Mouse (Mus musculus) cerebellum, postnatal 25 days (tissue): ENCODE data around the gene B3galnt2.
A peak's percentile ranks its signal among the peaks of the same experiment; 100 is the strongest.
"Not testable (repeated sequence)": the region's sequence is repeated elsewhere in the genome, so short reads cannot be mapped to it uniquely, and the experiment has no call there.

ENCODE experiments used
- DNase-seq, 2 experiments: peaks; one replicate each; pipeline ENCODE4 v3.0.0; 2021; ENCODE audit warnings: mixed read lengths in 2 of 2

B3galnt2 gene

DNA sequence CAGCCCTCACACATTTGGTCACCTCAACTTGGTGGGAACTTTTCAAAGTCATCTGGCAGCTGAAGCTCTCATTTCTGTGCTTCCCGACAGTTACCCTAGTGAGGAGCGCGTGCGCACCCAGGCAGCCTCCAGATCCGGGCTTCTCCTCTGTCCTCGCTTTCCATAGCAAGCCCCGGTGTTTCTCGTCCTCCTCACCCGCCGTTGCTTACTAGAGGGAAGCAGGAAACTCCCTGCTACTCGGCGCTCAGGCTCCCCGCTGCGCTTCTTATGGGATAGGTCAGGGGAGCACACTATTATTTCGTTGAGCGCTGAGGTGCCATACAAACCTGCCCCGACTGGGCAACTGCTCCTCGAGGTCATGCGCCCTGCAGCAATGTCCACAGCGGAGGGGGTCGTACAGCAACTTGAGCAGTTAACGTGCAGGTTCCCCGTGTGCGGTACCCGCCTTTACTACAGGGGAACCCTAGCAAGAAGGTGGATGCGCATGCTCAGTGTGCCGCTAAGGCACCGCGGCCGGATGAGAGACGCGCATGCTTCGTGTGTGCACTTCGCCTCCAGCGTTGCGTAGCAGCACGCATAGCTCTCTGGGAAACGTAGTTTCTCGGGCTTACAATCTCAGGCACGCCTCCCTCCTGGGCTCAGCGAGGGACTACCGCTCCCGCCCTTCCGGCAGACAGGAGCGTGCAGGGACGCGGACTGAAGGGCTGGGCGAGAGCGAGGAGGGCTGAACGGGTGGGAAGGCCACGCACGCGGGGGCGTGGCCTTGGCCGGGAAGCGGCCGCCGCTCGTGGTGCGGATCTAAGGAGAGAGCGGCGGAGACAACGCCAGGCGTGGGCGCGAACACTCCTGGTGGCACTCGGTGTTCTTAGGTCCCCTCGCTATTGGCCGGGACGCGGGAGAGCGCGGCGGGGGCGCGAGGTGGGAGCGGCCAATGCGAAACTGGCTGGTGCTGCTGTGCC, at the start of gene B3galnt2:
TSS of gene B3galnt2 (plus strand) at position 596 of the 959 bp plus-strand sequence.
- peak; percentile 94 to 97 for DNase-seq

DNA sequence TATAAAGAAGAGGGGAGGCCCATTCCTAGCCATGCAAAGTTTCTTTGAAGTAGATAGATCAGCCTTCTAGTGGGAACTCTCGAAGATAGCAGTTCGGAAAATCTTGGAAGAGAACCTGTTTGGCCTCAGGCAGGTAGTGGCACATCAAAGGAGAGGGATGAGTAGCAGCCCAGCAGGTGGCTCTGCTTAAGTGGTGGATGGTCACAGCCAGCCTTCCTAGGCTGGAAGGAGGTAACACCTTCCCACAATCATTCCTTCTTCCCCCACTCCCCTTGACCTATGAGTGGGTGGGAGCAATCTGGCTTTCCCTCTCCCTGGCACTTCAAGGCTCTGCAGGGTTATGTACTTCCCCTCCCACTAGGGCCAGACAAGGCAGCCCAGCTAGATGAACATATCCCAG, 42.9 kb upstream of the B3galnt2 start:
- DNase-seq, result no peak

DNA sequence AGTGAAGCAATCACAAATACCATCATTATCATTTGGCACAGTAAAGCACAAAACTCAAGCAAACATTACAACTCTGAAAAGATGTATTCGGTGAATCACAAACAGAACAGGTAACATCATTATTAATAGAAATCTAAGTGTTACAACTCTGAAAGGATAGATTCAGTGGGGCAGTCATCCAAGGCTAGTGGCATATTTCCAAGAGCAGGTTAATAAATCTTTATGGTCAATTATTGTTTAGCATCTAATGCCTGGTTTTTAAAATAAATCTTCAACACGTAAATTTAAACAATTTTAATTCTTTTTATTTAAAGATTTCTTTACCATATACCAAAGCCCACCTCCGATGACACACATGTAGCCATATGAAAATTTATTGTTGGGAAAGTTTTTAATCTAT, 34.9 kb upstream of the B3galnt2 start:
- no peak for DNase-seq

DNA sequence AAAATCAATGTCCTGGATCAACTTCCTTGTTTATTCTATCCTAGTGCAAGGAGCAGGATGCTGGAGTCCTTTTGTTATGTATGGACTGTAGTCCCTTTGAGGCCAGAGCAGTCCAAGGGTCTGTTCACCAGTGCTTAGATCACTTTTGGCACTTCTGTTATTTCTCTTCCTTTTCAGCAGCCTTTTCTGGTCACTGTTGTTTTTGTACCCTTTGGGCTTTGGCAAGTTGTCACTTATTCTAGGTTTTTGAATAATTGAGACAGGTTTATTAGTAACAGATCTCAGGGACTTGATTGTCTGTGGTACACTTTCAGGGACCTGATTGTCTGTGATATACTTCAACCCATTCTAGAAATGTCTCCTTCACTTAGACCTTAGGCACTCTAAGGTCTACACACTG, 31.7 kb upstream of the B3galnt2 start:
- no peak for DNase-seq

DNA sequence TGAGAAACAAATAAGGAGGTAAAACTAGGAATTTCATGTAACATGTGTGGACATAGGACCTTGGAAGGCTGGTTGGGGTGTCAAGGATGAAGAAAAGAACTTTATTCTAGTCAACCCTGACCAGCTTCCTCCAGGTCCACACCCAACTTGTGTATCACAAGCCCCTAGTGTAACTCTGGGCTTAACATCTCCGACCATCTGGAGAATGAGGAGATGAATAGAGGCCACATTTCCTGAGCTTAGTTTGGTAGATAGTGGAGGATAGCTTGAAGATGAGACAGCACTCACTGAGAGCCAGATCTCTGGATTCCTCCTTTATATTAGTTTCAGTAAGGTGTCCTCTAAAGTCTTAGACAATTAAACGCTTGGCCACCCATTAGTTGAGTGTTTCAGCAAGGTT, 24.3 kb upstream of the B3galnt2 start:
- DNase-seq, result no peak

DNA sequence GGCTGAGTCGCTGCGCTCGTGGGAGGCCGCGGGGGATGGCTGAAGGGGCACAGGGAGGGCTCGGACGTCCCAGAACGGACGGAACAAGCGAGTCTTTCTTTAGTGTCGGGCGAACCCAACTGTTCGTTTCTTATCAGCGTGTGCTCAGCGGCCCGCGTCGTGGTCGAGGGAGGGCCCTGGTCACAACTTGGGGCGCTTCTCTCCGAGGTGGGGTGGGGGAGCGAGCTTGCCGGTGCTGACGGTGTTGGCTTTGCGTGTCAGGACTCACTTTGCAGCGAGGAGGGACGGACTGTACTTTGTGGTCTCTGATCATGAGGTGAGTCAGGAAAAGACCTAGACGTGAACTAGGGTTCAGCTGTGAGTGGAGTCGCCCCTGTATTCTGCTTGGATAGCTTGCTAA, 662 bp downstream of the B3galnt2 start:
- no peak for DNase-seq

DNA sequence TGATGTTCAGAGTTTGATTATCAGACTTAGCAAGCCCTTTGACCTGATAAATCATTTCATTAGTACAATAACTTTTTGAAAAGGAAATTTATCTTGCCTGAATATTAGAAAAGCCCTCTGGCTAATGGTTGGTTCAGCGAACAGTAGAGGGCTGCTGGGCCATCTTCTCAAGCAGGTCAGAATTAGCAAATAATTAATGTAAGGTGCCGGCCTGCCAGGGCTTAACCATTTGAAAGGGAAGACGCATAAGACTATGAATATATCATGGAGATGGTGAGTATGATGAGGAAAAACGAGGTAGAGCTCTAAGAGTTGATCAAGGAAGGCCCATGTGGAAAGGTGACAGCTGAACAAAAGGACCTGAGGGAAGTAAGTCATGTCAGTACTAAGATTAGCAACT, 2.4 kb downstream of the B3galnt2 start:
- no peak for DNase-seq

DNA sequence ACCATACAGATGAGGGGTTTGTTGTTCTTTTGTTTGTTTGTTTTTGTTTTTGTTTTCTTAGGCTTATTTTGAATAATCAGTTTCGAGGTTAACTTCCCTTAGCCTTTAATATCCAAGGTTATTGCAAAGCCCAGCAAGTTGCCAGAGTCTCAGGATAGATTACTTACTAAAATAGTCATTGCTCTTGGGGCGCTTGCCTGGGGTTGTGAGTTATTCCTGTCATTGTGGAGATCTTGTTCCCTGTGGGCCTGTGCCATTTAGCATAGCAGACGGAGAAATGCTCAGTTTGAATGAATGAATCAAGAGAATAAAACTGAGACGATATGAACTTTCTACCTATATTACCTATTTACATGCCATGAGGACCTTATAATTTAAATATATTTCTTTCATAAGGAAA, 5.9 kb downstream of the B3galnt2 start:
- DNase-seq, result no peak

DNA sequence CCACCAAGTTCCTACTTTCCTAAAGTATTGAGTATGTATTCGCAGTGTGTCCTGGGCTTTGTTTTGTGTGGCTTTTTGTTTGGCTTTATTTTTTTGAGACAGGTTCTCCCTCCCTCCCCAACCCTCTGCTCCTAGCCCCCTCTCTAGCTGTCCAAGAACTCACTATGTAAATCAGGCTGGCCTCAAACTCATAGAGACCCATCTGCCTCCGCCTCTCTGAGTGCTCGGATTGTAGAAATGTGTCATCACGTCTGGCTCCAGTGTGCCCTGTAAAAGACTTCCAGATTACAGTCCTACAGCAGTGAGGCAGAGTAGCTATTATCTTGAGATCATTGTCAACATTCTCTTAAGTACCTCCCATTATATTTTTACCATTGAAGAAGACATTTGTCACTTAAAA, 6.8 kb downstream of the B3galnt2 start:
- DNase-seq, result no peak

DNA sequence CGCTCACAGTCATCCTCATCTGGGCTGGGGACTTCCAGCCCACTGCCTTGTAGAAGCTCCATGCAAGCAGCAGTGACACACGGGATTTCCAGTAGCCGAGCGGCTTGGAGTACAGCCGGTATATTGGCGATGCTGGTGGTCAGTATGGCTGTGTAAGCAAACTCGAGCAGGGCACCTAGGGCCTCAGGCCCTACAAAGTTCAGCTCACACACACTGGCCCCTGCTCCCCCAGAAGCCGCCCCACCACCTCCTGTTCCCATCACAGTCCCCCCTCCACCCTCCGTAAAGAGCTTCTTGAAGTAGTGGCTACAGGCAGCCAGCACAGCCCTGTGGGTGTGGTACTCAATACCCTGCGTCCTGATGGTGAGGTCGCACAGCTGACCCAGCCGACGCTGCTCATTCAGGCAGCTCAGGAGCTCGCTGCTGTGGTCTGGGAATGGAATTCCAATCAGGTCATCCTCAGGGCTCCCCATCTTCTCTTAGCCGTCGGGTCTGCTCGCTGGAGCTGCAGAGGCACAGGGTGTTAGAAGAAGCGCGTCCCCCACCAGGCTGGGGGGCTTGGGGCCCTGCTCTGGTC, 11.2 kb downstream of the B3galnt2 start:
- no peak for DNase-seq

DNA sequence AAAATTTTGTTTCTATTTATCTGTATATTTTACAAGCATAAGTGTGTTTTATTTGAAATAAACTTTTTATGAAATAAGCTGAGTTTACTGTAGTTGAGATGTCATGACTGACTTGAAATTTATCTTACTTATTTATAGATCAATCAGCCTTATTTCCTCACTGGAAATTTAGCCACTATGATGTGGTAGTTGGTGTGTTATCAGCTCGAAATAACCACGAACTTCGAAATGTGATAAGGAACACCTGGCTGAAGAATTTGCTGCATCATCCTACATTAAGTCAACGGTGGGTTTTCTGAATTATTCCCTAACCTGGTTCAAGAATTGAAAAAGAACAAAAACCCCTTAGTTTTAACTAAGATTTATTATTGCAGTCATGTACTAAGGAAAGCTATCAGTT, 11.9 kb downstream of the B3galnt2 start:
- DNase-seq, result no peak

DNA sequence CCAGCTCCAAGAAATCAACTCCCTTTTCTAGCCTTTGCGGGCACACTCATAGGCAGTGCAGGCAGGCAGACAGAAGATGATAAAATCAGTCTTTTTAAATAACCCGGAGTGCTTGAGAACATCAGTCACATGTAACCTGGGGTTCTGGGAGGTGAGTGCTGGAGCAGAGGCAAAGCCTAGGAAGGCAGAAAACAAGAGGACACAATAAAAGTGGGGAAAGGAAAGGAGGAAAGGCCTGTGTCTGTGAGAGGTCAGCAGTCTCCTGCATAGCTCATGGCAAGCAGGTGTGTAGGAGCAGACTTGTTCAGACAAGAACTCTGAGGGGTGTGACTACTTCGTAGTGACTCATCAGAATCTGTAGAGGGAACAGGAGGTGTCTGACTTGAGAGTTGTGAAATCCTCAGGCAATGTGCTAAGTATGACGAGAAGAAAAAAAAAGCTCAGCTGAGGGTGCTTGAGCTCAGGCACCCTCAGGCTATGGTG, 14.4 kb downstream of the B3galnt2 start:
- DNase-seq, result no peak

DNA sequence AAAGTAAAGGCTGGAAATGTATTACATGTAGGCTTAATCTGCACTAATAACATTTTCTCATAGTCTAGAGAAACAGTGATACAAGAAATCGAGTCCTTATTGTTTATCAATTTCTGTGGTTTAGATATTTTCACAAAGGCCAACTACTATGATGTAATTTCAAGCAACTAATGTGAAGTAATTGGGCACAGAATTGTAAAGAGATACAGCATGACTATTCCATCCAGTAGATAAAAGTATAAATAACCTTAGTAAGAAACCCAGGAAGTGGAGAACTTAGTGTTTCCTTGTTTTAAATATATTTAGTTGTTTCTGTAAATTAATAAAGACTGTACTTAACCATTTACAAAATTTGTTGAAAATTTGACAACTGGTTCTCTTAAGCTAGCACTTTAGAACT, 15.5 kb downstream of the B3galnt2 start:
- no peak for DNase-seq

DNA sequence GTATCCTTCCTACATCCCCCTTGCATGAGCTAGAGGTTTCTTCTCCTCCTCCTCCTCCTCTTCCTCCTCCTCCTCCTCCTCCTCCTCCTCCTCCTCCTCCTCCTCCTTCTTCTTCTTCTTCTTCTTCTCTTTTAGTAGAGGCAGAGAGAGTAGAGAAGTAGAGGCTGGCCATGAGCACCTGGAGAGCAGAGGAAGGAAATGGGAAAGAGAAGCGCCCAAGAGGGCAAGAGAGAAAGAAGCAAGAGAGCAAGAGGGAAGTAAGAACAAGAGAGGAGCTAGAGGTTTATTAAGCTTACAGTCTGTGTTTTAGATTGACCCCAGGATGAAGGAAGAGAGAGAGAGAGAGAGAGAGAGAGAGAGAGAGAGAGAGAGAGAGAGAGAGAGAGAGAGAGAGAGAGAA, 27.6 kb downstream of the B3galnt2 start:
- not testable (repeated sequence) for DNase-seq

DNA sequence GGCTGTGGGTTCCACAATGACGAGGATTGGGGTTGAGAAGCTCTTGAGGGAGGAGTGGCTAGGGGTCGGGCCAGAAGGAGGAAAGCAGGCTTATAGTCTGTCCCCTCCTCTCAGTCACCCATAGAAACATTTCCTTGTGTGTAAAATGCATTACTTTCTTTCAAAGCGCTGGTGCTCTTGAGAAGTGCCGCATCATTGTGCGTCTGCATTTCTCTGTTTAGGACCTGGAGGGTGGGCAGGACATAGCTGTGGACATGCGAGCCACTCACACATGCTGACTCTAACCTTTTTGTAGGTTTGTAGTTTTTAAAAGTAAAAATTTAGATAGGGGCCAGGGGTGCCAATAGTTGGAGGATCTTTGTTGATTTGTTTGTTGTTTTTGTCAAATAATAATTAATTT, 29.3 kb downstream of the B3galnt2 start:
- no peak for DNase-seq

DNA sequence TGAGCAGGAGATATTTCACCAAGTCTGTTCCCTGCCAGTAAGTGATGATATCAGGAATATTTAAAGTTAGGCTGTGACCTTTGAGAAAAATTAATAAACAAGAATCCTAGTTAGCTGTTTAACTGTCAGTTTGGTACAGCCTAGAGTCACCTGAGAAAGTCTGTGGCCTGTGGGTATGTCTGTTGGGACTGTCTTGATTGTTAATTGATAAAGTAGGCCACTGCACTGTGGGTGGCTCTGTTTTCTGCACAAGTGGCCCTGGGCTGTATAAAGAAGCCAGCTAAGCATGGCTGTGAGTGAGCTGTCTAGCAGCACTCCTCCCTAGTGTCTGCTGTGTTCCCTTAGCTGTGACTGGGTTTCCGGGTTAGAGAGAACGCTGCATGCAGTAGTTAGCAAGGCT, 34.9 kb downstream of the B3galnt2 start:
- peak in 1 of 2 experiments; percentile 17 for DNase-seq

DNA sequence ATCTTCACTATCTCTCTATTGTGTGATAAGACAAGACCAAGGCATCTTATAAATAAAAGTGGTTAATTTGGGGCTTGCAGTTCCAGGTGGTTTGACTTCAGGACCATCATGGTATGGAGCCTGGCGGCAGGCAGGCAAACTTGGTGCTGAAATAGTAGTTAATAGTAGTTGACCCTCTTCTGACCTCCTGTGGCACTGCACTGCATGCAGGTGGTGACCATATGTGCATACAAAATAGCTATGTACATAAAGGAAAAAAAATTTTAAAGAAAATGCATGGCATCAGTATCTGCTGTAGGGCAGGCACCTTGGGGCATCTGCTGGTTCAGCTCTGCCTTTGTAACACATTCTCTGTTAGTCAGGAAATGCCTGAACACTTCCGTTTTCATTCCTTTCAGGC, 36.1 kb downstream of the B3galnt2 start:
- no peak for DNase-seq

DNA sequence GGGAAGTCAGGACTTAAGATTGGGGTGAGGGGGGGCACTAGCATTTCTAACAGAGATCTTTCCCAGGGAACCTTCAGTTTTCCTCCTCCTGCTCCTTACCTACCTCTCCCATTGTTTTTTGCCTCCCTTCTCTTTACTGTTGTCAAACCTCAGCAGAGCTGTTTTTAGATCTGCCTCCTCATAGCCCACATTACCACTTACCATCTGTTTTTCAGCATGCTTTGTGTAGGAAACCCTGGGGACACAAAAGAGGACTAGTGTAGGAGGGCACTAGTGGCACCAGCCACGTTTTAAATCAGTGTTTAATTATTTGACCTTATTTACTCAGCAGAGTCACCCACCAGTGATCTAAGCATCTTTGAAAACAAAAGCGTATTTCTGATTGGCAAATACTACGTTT, 38.8 kb downstream of the B3galnt2 start:
- DNase-seq, result no peak

DNA sequence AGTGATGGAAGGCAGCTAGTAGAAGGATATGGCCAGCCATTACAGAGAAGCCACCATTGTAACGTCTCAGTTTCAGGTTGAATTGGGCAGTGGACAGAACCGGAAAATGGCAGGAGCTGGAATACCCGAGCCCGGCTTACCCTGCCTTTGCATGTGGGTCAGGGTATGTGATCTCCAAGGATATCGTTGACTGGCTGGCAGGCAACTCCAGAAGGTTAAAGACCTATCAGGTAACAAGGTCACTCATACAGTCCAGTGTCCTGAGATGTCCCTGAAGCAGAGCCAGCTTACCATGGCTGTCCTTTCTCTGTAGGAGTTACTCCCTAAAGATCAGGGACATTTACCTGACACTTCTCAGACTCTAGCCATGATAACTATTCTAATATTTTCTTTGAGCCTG, 40.8 kb downstream of the B3galnt2 start:
- no peak for DNase-seq

DNA sequence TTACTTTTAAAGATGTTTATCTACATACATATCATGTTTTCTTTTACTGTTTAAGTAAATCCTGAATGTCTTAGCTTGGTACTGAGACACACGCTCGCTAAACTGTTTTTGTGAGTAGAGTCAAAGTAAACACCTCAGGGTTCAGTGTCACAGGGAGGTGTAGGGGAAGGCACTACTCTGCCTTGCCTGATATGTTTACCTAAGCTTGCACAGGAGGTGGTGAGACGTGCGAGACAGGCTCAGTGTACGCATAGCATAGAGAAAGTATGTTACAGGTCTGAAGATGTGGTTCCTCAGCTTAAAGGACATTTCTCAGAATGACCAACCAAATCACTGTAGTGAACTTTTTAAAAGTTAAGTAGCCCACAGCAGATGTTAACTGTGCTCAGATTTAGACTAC, 43.2 kb downstream of the B3galnt2 start:
- DNase-seq, result no peak

DNA sequence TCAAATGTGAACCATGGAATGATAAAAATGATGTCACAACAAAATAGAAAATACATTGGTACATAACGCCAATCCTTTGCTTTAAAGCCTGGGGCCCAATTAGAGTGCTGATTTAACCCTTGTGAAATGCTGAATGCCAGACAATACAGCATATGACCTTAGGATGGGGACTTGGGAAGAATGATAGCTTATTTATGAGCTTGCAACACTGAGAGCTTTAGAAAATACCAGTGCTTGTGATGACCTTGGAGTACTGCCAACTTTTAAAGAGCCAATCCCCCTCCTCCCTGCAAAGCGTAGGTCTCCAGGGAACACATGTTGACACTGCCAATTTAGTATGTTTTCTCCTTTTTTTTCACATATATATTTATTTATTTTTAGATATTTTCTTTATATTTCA, 48.4 kb downstream of the B3galnt2 start:
- no peak for DNase-seq

DNA sequence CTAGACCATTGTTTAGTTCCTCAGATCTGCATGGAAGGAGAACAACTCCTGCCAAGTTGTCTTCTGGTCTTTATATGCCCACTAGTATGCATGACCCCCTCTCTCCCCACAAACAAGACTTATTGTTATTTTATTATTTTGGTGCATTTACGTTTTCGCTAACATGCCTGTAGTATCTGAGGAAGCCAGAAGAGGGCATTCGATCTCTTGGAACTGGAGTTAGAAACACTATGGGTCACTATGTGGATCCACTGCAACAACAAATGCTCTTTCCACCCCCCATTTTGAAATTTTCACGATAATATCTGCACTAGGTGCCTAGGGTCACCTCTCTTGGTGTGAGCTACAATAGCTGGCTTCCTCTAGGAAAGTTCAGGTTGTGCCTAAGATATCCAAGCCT, 49.8 kb downstream of the B3galnt2 start:
- DNase-seq, result no peak

DNA sequence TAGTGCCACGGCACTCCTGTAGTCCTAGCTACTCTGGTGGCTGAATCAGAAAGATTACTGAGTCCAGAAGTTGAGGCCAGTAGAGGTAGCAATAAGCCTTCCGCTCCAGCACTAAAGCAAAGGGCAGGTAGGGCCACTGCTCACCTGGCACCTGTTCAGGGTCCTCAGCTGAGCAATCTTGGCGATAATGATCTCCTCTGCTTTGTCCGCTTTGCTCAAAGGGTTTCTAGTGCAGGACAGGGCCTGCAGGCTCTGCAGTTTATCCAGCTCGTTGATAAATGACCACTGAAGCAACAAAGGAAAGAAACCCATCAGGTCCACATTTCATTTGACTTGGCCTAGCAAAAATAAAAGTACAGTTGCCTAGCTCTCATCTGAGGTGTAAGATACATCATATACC, 50.7 kb downstream of the B3galnt2 start:
- no peak for DNase-seq

DNA sequence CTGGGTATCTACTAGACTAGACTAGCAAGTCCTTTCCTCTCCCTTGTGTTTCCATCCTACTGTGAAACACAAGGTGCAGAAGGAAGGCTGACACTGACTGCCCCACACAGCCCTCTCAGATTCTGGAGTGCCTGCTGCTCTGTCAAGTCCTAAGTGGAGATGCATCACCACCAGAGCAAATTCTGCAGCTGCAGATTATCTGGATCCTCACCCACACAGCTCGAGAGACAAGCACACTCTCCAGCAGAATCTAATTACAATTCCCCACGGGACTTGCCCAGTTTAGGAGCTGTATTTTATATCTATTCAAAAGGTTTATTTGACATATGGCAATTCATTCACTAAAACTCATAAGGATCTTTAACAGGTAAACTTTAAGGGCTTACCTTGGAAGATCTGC, 51.8 kb downstream of the B3galnt2 start:
- no peak for DNase-seq
